Mouse (Mus musculus): ENCODE measurements around the gene Ercc2.

DNA sequence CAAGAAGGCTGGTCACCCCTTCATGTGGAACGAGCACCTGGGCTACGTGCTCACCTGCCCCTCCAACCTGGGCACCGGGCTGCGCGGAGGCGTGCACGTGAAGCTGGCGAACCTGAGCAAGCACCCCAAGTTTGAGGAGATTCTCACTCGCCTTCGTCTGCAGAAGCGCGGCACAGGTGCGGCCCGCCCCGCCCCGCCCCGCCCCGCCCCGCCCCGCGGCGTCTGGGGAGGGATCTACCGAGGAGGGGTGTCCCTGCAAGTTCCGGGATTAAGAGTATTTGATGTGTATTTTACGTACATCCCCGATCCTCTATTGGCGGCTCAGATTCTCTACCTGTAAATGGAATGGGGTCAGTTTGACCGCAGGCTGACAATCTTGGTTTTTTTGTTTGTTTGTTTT lies 38.3 kb downstream of the Ercc2 start:
- TF ChIP-seq CTCF (IDR thresholded peaks at IDR 0.05; ENCODE audit: low read depth) (no peak), EP300 (IDR thresholded peaks at IDR 0.05; ENCODE audit: low read depth) (no peak)

Measured in liver, embryonic 14.5 days (tissue).